Mouse (Mus musculus): ENCODE measurements around the gene Slc35b2. TPM values are rescaled to one million over a fixed set of nuclear protein-coding genes. Genes with fewer than 3 reads are reported as not detected.

Slc35b2 gene
- polyA plus RNA-seq, 1 experiment from 2014 or later, result 131 TPM

GRCm38 (mm10) chr17:45524961-45525360 lies 38.7 kb upstream of the Slc35b2 start:
- WGBS, result 47% methylated on average over 4 of the region's 4 CpGs
- no peaks in the 10 kb centered on the region for H3K9me3 ChIP-seq (ENCODE audit: control insufficient read depth, low read length)
- H3K4me3 ChIP-seq (ENCODE audit: low read length), result no peak overlapping the region
- H3K36me3 ChIP-seq (ENCODE audit: control insufficient read depth, insufficient read depth, low read length), result no peaks in the 10 kb centered on the region
- peaks cover 9% of the 10 kb centered on the region for H3K4me1 ChIP-seq (replicated peaks; ENCODE audit: control insufficient read depth, insufficient read depth, low read length)
- no peak overlapping the region for H3K27ac ChIP-seq (ENCODE audit: low read length)
- no peak overlapping the region for H3K9ac ChIP-seq (ENCODE audit: low read length)
- no peak overlapping the region for H3K4me2 ChIP-seq (ENCODE audit: low read depth, low read length)
- H3K27me3 ChIP-seq (ENCODE audit: control insufficient read depth, insufficient read depth, low read depth, low read length), result peaks cover 3% of the 10 kb centered on the region
- no peak for ATAC-seq (ENCODE audit: low read depth)

DNA sequence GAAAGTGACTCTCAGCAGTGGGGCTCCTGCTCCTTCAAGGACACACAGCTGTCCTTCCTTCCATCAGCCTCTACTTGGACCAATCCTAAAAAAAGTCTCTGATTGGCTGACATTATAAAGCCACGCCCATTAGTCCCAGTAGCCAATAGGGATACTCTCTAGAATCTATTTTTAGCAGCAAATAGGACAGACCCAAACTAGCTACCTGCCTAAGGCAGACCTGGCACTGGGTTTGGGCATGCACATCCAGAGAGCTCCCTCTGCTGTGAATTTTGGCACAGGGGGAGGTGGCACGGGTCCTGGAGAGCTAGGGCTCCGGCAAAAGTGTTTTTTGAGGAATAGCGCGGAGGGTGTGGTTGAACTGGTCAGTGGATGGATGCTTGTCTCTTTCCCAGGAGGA lies 37.1 kb upstream of the Slc35b2 start:
- Histone ChIP-seq H3K4me2 (ENCODE audit: low read depth, low read length) (no peak overlapping the region), H3K9me3 (ENCODE audit: control insufficient read depth, low read length) (no peaks in the 10 kb centered on the region), H3K9ac (ENCODE audit: low read length) (no peak overlapping the region), H3K36me3 (ENCODE audit: control insufficient read depth, insufficient read depth, low read length) (no peaks in the 10 kb centered on the region), H3K27me3 (ENCODE audit: control insufficient read depth, insufficient read depth, low read depth, low read length) (peaks cover 11% of the 10 kb centered on the region), H3K4me3 (ENCODE audit: low read length) (no peak overlapping the region), H3K4me1 (replicated peaks; ENCODE audit: control insufficient read depth, insufficient read depth, low read length) (peaks cover 9% of the 10 kb centered on the region), H3K27ac (ENCODE audit: low read length) (no peak overlapping the region)
- WGBS, result 21% methylated on average over 5 of the region's 5 CpGs
- ATAC-seq (ENCODE audit: low read depth), result no peak

GRCm38 (mm10) chr17:45530346-45530782 lies 33.3 kb upstream of the Slc35b2 start:
- no peak for ATAC-seq (ENCODE audit: low read depth)
- Histone ChIP-seq H3K27me3 (ENCODE audit: control insufficient read depth, insufficient read depth, low read depth, low read length) (peaks cover 27% of the 10 kb centered on the region), H3K4me3 (ENCODE audit: low read length) (no peak overlapping the region), H3K4me2 (ENCODE audit: low read depth, low read length) (no peak overlapping the region), H3K9ac (ENCODE audit: low read length) (no peak overlapping the region), H3K9me3 (ENCODE audit: control insufficient read depth, low read length) (no peaks in the 10 kb centered on the region), H3K4me1 (replicated peaks; ENCODE audit: control insufficient read depth, insufficient read depth, low read length) (no peaks in the 10 kb centered on the region), H3K36me3 (ENCODE audit: control insufficient read depth, insufficient read depth, low read length) (no peaks in the 10 kb centered on the region), H3K27ac (ENCODE audit: low read length) (no peak overlapping the region)
- 44% methylated on average over 13 of the region's 13 CpGs for WGBS

- Histone ChIP-seq H3K27ac (ENCODE audit: low read length) (no peak overlapping the region), H3K9me3 (ENCODE audit: control insufficient read depth, low read length) (no peaks in the 10 kb centered on the region), H3K4me3 (ENCODE audit: low read length) (no peak overlapping the region), H3K4me1 (replicated peaks; ENCODE audit: control insufficient read depth, insufficient read depth, low read length) (no peaks in the 10 kb centered on the region), H3K9ac (ENCODE audit: low read length) (no peak overlapping the region), H3K4me2 (ENCODE audit: low read depth, low read length) (no peak overlapping the region), H3K27me3 (ENCODE audit: control insufficient read depth, insufficient read depth, low read depth, low read length) (peaks cover 39% of the 10 kb centered on the region), H3K36me3 (ENCODE audit: control insufficient read depth, insufficient read depth, low read length) (no peaks in the 10 kb centered on the region)
- 41% methylated on average over 15 of the region's 15 CpGs for WGBS
- ATAC-seq (ENCODE audit: low read depth), result no peak
These were observed 30.8 kb upstream of the Slc35b2 start for GRCm38 (mm10) chr17:45532896-45533295.

DNA sequence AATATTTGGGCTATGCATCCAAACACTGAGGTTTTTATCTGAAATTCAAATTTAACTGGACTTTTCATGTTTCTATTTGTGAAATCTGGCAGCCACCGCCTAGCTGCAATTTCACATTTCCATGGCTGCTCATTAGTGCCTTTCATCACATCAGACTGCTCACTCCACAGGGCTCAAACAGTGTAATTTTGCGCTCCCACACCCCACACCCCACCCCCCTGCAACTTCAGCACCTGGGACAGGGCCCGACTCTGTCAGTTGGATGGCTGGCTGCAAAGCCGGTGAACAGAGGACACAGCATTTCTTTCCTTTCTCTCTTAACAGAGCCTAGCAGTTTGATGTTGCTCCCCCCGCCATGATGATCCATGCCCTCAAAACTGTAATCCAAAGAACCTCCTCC lies 27.4 kb upstream of the Slc35b2 start:
- Histone ChIP-seq H3K27me3 (ENCODE audit: control insufficient read depth, insufficient read depth, low read depth, low read length) (peaks cover 30% of the 10 kb centered on the region), H3K4me3 (ENCODE audit: low read length) (no peak overlapping the region), H3K27ac (ENCODE audit: low read length) (no peak overlapping the region), H3K4me2 (ENCODE audit: low read depth, low read length) (no peak overlapping the region), H3K9me3 (ENCODE audit: control insufficient read depth, low read length) (no peaks in the 10 kb centered on the region), H3K4me1 (replicated peaks; ENCODE audit: control insufficient read depth, insufficient read depth, low read length) (no peaks in the 10 kb centered on the region), H3K9ac (ENCODE audit: low read length) (no peak overlapping the region), H3K36me3 (ENCODE audit: control insufficient read depth, insufficient read depth, low read length) (no peaks in the 10 kb centered on the region)
- no peak for ATAC-seq (ENCODE audit: low read depth)
- WGBS, result 6% methylated on average over 5 of the region's 5 CpGs

DNA sequence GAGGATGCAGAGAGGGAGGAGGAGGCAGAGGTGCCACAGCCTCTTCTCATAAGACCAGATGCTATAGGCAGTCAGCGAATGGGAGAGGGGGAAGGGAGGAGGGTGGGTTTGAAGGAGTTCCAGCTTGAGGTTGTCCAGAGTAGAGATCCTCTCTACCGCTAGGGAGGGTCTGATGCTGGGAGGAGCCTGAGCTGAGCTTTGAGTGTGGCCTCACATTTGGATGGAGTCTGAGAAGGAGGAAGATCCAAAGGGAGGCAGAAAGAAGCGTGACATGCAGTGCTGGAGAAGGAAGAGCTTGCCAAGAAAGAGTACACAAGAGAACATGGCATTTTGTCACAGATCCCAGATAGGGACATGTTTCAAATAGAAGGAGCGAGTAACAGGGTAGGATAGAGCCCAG lies 25.3 kb upstream of the Slc35b2 start:
- ATAC-seq (ENCODE audit: low read depth), result no peak
- H3K27ac ChIP-seq (ENCODE audit: low read length), result no peak overlapping the region
- H3K27me3 ChIP-seq (ENCODE audit: control insufficient read depth, insufficient read depth, low read depth, low read length), result peaks cover 30% of the 10 kb centered on the region
- no peak overlapping the region for H3K4me3 ChIP-seq (ENCODE audit: low read length)
- WGBS, result 48% methylated on average over 4 of the region's 4 CpGs
- H3K36me3 ChIP-seq (ENCODE audit: control insufficient read depth, insufficient read depth, low read length), result no peaks in the 10 kb centered on the region
- no peaks in the 10 kb centered on the region for H3K4me1 ChIP-seq (replicated peaks; ENCODE audit: control insufficient read depth, insufficient read depth, low read length)
- H3K9ac ChIP-seq (ENCODE audit: low read length), result no peak overlapping the region
- H3K9me3 ChIP-seq (ENCODE audit: control insufficient read depth, low read length), result no peaks in the 10 kb centered on the region
- no peak overlapping the region for H3K4me2 ChIP-seq (ENCODE audit: low read depth, low read length)

GRCm38 (mm10) chr17:45539664-45540063 lies 24.0 kb upstream of the Slc35b2 start:
- peaks cover 40% of the 10 kb centered on the region for H3K27me3 ChIP-seq (ENCODE audit: control insufficient read depth, insufficient read depth, low read depth, low read length)
- no peak overlapping the region for H3K9ac ChIP-seq (ENCODE audit: low read length)
- no peaks in the 10 kb centered on the region for H3K36me3 ChIP-seq (ENCODE audit: control insufficient read depth, insufficient read depth, low read length)
- ATAC-seq (ENCODE audit: low read depth), result no peak
- WGBS, result 68% methylated on average over 21 of the region's 21 CpGs
- no peaks in the 10 kb centered on the region for H3K9me3 ChIP-seq (ENCODE audit: control insufficient read depth, low read length)
- H3K4me3 ChIP-seq (ENCODE audit: low read length), result no peak overlapping the region
- no peak overlapping the region for H3K4me2 ChIP-seq (ENCODE audit: low read depth, low read length)
- H3K4me1 ChIP-seq (replicated peaks; ENCODE audit: control insufficient read depth, insufficient read depth, low read length), result no peaks in the 10 kb centered on the region
- no peak overlapping the region for H3K27ac ChIP-seq (ENCODE audit: low read length)

DNA sequence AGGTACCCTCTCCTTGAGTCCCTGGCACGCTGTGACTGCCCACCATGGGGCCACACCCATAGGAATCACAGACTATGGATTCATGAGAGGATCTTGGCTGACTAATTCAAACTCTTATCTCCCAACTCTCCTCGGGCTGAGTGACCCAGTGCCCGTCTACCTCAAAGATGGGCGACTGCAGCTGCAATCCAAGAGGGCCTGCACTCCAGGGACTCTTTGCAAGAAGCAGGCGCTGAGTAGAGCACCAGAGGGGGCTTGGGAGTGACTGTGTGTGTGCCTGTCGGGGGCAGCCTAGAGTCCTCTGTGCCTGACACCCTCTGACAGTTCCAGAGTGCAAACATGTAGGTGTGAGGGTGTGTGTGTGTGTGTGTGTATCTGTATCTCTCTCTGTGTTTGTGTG lies 21.5 kb upstream of the Slc35b2 start:
- H3K4me2 ChIP-seq (ENCODE audit: low read depth, low read length), result no peak overlapping the region
- ATAC-seq (ENCODE audit: low read depth), result no peak
- H3K27ac ChIP-seq (ENCODE audit: low read length), result no peak overlapping the region
- no peaks in the 10 kb centered on the region for H3K9me3 ChIP-seq (ENCODE audit: control insufficient read depth, low read length)
- 12% methylated on average over 6 of the region's 6 CpGs for WGBS
- peaks cover 45% of the 10 kb centered on the region for H3K27me3 ChIP-seq (ENCODE audit: control insufficient read depth, insufficient read depth, low read depth, low read length)
- no peak overlapping the region for H3K4me3 ChIP-seq (ENCODE audit: low read length)
- H3K4me1 ChIP-seq (replicated peaks; ENCODE audit: control insufficient read depth, insufficient read depth, low read length), result peaks cover 10% of the 10 kb centered on the region
- H3K9ac ChIP-seq (ENCODE audit: low read length), result no peak overlapping the region
- no peaks in the 10 kb centered on the region for H3K36me3 ChIP-seq (ENCODE audit: control insufficient read depth, insufficient read depth, low read length)

DNA sequence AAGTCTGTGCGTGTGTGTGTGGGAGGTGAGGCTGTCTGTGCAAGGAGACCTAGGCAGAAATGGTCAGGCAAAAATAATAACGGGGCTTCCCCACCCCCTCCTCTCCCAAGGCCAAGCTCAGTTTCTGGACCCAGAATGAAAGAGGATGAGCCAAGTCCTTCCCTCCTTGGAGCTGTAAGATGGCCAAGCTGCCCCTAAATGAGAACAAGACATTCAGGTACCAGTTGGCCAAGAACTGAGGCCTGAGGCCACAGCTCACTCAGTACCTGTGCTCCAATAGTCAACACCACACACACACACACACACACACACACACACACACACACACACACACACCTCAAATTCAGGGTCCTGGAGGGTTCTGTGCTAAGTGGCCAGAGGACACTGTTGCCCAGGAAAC lies 21.0 kb upstream of the Slc35b2 start:
- ATAC-seq (ENCODE audit: low read depth), result no peak
- peaks cover 10% of the 10 kb centered on the region for H3K4me1 ChIP-seq (replicated peaks; ENCODE audit: control insufficient read depth, insufficient read depth, low read length)
- 69% methylated on average over 2 of the region's 2 CpGs for WGBS

GRCm38 (mm10) chr17:45543115-45543514 lies 20.6 kb upstream of the Slc35b2 start:
- no peak overlapping the region for H3K4me3 ChIP-seq (ENCODE audit: low read length)

More for the DNA sequence above, 21.0 kb upstream of the Slc35b2 start:
- H3K4me2 ChIP-seq (ENCODE audit: low read depth, low read length), result no peak overlapping the region
- H3K27me3 ChIP-seq (ENCODE audit: control insufficient read depth, insufficient read depth, low read depth, low read length), result peaks cover 50% of the 10 kb centered on the region
- no peak overlapping the region for H3K9ac ChIP-seq (ENCODE audit: low read length)
- no peak overlapping the region for H3K27ac ChIP-seq (ENCODE audit: low read length)
- no peaks in the 10 kb centered on the region for H3K9me3 ChIP-seq (ENCODE audit: control insufficient read depth, low read length)
- H3K36me3 ChIP-seq (ENCODE audit: control insufficient read depth, insufficient read depth, low read length), result no peaks in the 10 kb centered on the region
- H3K4me3 ChIP-seq (ENCODE audit: low read length), result no peak overlapping the region

More at GRCm38 (mm10) chr17:45543115-45543514, 20.6 kb upstream of the Slc35b2 start:
- WGBS, result 50% methylated on average over 1 of the region's 1 CpGs
- no peak overlapping the region for H3K4me2 ChIP-seq (ENCODE audit: low read depth, low read length)
- H3K27me3 ChIP-seq (ENCODE audit: control insufficient read depth, insufficient read depth, low read depth, low read length), result peaks cover 54% of the 10 kb centered on the region
- no peaks in the 10 kb centered on the region for H3K9me3 ChIP-seq (ENCODE audit: control insufficient read depth, low read length)
- H3K27ac ChIP-seq (ENCODE audit: low read length), result no peak overlapping the region
- H3K9ac ChIP-seq (ENCODE audit: low read length), result no peak overlapping the region
- no peaks in the 10 kb centered on the region for H3K36me3 ChIP-seq (ENCODE audit: control insufficient read depth, insufficient read depth, low read length)
- H3K4me1 ChIP-seq (replicated peaks; ENCODE audit: control insufficient read depth, insufficient read depth, low read length), result peaks cover 10% of the 10 kb centered on the region
- no peak for ATAC-seq (ENCODE audit: low read depth)

Data from lung, embryonic 16.5 days (tissue).